Mouse (Mus musculus) neutrophil, adult 5-6 weeks (primary cell): ENCODE data around the gene Astn1. TPM values are rescaled to one million over a fixed set of nuclear protein-coding genes. Genes with fewer than 3 reads are reported as not detected.

ENCODE experiments used
- ATAC-seq: fragments of 151-379, 151-347 bp; 2 replicates; pipeline ENCODE4 v1.8.0; 2017; ENCODE audit warnings: mild to moderate bottlenecking, moderate TSS enrichment; ENCODE audit not compliant: insufficient number of reproducible peaks, poor library complexity, low FRiP score, severe bottlenecking; ENCODE audit errors: extremely low read depth
- total RNA-seq: library from RNA; stranded (forward); fragments of 200-1000 nt; gene quantifications from 2 replicates; pipeline ENCODE4 v1.2.3, GENCODE M21; 2017

Astn1 gene
- total RNA-seq, 1 experiment from 2014 or later: not detected

DNA sequence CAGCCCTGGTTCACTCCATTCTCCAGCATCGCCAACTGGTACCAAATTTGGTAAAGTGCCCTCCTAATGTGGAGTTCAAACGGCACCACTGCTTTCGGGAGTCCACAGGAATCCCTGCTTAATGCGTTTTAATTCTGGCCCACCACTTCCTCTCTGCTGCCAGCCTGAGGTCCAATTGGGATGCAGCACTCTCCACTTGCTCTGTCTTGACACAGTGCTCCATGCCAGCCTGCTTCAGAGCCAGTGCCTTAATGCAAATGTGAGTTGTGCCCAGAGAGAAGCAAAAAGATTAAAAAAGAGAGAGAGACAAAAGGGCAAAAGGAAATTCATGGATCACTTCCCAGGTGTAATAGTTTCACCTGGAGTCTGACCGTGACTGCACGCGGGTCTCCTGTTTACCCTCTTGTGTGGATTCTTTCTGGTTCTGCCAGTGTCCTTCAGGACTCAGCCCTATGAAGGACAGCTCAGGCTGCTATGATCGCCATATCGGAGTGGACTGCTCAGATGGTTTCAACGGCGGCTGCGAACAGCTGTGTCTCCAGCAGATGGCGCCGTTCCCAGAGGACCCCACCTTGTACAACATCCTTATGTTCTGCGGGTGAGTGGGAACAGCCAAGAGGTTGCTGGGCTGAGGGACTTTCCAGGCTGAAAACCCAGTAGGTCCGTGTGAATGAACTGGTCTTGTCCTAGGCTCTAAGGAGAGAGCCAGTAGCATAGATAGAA lies 234.8 kb downstream of the Astn1 start:
- no peak for ATAC-seq

DNA sequence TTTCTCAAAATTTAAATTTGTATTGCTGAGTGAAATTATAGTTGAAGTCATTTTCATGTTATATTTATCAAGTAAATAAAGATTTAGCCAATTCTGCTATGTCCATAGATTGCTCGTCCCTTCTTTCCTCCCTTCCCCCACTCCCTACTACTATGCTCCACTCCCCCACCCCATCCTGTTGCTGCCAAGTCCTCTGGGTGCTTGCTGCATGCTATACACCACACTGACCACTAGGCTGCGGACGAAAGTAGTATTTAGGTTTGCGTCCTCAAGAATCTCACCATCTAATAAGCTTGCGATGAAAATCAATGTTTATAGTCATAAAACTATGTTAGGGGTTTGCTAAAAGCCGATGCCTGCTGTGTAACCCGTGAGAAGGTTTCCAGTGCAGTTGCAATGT lies 235.9 kb downstream of the Astn1 start:
- no peak for ATAC-seq

DNA sequence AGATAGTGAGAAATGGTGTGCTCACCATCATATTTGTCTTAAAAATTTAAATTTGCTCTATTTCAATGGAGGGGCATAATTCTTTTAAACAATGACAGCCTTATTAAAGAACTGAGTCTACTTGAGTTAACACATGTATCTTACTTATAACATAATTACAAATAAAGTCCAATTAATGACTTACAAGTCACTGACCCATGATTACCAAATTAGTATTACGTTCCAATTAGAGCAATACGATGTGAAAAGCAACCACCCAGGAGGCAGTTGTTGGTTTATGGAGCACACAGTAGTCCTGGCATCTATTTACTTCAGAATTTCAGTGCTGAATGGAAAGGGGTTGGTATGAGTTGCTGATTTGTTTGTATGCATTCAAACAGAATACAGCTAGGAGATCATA lies 237.4 kb downstream of the Astn1 start:
- ATAC-seq: no peak

DNA sequence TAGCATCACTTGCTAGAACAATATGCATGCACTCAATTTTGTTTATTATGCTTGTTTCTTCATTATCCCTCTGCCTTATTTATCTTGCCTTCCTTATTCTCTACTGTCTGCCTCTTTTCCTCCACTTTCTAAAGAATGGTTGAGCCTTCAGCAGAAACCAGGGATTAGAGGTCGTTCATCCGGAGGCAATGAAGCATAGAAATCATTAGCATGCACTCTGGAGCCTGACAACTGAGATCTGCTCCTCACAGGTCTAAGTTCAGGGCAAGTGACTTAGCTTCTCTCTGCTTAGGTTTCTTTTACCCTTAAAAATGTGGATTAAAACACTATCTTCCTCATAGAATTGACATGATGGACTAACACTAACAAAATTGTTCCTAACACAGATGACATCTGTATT lies 241.0 kb downstream of the Astn1 start:
- no peak for ATAC-seq

DNA sequence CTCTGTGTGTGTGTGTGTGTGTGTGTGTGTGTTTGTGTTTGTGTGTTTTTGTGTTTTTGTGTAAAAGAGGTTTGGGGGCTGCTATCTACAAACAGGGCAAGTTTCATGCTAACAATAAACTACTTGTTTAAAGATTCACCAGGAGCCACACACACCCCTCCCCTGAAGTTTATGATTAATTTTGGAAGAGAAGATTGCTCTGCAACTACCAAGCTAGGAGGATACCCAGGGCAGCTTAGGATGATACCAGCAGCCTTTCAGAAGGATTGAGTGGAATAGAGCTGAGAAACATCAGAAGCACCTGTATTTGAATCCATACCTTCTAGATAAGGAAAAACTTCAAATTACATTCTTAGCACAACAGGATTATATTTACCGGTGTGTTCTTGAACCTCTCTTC lies 242.1 kb downstream of the Astn1 start:
- ATAC-seq: no peak

DNA sequence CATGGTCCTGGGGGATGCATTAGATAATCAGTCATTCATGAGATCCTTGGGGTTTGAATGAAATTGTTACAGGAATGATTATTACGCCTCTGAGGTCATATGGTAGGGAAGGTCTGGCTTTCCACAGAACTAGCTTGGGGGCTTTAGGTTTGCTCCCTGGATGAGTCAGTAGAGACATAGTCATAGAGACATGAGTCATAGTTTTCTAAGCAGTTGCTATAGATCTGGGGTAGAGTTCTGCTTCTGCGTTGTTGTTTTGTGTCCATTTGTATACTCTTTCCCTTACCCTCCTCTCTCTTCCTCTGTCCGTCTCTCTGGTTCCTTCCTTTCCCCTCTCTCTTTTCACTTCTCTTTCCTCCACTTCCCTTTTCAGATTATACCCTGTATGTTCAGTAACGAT lies 243.5 kb downstream of the Astn1 start:
- no peak for ATAC-seq

DNA sequence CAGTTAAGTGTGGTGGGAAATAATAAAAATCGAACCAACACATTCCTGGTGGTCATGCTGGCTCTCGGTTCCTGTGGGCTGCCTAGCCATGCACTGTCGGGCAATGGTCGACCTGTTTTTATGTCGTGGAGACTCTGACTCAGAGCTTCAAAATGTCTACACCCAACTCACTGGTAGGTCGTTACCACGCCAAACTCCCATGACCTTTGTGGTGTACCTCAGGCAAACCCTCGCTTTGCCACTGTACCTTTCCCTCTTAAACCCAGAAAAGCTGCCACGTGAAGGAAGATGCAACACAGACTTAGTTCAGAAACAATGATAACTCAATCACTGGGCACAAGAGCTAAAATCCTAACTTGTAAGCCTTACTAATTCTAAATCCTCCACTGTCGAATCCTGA lies 244.3 kb downstream of the Astn1 start:
- no peak for ATAC-seq

DNA sequence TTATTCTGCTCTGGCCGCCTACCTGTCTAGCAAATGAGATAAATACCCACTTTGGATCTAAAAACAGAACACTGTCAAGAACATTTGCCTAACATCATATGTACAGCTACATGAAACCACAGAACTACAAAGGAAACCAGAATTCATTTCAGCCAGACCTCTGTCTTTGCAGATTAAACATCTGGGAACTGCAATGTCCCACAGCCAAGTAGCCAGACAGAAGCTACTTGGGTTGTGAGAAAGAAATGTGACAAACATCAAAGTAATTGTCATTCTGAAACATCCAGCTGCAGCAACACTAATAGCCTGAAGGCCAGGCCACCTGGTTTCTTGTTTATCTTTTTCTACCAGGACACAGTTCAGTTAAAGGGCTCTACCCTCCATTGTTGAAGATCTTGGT lies 245.1 kb downstream of the Astn1 start:
- ATAC-seq: no peak

DNA sequence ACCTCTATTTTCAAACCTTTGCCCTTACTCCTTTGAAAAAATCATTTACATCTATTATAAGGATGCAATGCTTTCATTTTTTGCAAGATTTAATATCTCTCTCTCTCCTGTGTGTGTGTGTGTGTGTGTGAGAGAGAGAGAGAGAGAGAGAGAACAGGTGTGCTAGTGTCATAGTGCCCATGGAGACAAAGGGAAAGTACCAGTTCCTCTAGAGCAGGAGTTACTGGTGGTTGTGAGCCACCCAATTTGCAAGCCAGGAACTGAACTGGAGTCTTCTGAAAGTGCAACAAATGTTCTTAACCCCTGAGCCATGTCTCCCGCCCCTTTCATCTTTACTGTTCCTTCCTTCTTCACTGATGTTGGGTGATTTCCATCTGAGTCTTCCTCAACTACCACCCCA lies 253.1 kb downstream of the Astn1 start:
- ATAC-seq: no peak

DNA sequence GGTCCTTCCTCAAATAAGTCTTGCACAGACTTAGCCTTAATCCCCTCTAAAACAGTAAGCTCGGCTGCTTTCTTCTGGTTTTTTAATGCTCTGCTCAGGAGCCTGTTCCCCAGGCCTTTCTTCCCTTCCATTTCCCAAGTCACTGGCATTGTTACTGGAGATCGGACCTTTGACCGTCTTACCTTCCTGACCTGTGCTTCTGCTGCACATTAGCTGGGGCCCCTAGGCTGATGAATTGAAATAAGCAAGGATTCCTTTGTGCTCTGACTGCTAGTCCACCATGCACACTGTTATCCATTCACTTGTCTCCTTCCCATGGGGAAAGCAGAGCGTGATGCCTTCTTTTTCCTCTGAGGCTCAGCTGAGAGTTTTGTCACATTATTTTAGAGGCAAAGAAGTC lies 255.9 kb downstream of the Astn1 start:
- ATAC-seq: no peak

DNA sequence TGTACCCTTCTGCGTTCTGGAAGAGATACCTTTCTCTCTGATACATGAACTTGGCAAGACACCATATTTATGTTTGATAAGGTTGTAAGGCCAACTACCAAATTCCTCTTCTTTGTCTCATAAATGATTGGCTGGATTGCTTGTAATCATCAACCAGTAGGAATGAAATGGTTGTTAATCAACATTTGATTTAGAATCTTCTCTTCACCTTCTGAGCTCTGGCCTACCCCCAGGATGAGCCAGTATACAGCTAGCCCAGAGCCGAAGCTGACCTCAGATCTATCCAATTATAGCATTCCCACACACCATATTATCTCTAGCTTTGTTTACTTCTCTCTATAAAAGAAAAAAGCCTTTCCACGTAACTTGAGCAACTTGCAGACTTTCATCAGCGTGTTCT lies 270.9 kb downstream of the Astn1 start:
- no peak for ATAC-seq

DNA sequence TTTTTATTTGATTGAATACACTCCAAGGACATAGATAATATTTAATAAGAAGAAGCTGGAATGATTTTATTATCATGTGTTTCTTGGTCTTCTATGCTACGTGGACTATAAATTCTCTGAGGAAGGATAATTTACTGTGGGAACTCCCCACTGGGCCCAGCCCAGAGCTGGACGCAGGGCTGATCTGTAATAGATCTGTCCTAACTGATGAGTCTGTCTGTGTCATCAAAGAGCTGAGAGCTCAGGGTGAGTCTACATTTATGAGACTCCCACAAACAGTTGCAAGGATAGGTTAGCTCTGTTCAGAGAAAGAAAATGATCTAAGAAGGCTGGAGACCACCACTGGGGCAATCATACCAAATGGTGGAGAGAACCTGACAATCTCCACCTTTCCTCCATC lies 271.4 kb downstream of the Astn1 start:
- ATAC-seq: no peak

DNA sequence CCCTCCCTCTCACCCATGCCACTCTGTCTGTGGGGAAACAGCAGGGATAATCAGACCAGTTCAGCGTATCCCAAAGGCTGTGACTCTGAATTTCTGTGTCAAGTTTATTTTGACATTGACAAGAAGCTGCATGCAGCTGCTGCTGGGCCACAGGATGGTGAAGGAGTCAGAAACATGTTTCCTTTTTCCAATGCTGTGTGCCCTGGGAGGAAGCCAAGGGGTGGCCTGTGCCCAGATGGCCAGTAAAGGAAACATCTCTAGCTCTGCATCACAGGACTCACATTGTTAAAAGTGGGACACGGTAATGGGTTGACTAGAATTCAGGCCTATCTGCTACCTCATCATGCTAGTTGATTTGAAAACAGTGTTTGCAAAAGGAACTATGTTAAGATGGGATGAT lies 279.2 kb downstream of the Astn1 start:
- no peak for ATAC-seq

DNA sequence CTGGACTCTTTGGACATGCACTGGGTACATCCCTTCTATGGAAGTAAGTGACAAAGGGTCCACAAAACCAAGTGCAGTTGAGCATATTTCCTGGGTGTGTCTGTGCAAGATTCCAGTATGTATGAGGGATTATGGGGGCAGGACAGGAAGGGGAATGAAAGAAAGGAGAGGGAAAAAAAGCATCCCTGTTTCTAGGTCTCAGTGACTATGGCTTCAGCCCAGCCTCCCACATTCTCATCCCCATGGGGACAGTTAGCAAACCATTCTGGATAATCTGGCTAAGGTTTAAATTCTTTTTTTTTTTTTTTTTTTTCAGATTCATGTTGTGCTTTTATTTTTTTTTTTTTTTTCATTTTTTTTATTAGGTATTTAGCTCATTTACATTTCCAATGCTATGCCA lies 280.2 kb downstream of the Astn1 start:
- no peak for ATAC-seq

DNA sequence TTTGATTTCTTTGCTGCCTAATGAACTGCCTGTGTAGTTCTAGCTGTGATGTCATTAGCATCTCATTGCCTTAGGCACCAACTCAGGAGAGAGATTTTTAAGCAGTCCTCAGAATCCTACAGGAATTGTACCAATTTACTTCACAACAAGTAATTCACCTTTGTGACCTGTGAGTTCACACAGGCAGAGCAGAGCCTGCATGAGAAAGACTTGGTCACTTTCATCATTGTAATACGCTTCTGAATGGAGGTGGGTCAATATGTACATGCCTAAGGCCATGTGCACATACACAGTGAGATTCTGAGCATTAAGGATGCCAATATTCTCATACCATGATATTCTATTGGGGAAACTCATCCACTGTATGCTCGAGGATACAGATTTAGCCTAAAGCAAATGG lies 290.7 kb downstream of the Astn1 start:
- no peak for ATAC-seq

DNA sequence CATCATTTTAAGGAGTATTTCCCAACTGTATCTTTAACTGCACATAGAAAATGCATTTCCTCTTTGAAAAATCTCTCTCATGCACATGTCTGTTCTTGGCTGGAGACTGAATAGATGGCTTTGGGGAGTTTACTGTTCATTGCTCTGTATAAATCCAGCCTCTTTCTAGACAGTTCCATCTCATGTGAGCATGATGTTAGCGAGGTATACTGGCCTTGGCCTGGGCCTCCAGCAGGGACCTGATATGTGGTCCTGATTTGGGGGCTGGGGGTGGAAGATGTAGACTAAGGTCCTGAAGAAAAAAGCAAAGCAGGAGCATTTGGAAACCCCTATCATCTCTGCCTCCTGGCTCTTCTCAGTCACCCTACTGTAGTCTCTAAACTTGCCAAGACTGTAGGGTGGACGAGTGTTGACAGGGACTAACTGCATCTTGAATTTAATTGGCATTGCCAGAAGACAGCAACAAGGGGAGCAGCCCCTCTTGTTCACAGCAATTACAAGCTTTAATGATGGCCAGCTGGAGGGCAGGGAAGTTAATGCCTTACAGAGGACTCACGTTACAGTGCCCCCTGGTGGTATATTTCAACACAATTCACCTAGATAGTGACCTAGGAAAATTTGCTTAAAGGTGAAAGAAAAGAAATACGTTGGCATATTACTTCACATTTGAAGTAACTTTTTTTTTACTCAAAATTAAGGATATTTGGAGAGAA lies 291.9 kb downstream of the Astn1 start:
- no peak for ATAC-seq

DNA sequence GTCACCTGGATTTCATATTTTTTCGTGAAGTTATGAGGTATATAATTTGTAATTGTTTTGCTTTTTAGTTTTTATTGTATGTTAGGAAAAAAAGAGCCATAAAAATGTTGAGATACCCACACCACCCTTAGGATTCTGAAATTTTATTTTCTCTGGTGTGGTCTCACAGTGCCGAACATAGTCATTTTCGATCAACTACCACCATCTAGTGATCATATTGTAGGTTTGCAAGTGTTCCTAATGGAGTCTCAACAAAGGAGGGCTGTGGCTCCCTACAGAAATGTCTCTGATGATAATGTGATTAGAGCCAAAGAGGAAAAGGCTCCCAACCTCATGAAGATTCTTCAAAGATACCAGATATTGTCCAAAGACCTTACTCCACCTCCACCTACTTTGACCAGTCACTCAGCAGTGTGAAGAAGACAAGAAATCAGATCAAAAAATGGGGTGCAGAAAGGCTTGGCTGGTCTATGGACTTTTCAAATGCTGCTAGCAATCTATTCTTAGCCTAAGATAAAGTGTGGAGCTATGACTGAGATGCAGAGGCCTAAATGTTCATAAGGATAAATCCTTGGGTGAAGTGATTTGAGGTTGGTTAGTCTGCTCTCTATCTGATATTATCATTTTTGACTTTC lies 292.6 kb downstream of the Astn1 start:
- ATAC-seq: no peak

DNA sequence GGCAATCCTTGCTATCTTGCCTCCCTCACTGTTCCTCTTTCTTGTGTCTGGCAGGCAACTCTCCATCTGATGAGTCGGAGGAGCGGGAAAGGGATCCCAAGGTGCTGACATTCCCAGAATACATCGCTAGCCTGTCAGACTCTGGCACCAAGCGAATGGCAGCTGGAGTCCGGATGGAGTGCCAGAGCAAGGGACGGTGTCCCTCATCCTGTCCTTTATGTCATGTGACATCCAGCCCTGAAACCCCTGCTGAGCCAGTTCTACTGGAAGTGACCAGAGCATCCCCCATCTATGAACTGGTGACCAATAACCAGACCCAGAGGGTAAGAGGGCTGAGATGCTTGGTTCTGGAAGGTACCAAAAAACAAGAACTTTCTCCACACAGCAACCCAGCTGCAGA lies 294.9 kb downstream of the Astn1 start:
- no peak for ATAC-seq

DNA sequence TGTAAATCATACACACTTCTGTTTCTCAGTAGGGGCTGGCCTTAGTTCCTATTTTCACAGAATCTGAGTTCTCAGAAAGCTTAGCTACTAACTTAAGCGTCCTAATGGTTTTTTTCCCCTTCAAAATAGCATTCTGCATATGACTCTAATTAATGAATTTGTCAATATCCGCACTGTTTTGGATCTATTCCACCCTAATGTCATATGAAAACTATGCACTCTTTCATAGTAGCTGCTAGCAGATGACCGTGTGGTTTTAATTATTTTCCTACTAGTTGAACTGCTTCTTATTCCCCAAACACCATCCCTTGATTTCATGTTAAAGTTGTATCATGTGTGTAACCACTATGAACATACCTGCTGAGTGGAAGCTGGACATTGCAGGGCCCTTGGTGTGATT lies 303.9 kb downstream of the Astn1 start:
- ATAC-seq: no peak

DNA sequence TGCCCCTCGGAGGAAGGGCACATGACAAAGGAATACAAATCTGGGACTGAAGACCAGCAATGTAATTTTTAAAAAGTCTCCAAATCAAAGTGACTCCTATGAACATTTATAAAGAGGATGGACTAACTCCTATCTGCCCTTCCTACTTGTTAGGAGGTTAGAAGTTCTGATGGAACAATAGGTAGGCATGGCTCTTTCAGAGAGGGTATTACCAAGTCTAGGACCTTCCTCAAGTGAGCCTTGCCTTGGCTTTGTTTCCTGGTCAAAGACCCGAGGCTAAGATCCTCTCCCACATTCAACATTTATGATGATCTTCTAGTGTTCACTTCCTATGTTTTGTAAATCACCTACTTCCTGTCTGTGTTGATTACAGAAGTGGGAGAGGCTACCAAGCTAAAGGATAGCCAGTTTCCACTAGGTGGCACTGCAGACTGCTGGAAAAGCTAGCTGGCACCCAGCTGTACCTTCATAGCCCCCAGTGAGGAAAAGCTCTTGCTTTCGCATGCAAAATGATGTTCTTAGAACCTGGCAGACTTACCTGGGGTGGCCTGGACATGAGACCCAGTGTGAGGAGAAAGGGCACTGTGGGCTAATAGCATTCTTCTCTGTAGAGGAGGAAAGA lies 308.0 kb downstream of the Astn1 start:
- ATAC-seq: no peak
